Mouse (Mus musculus) frontal cortex, adult (tissue): ENCODE data around the gene Cyp4f18.
"Not testable (repeated sequence)": the region's sequence is repeated elsewhere in the genome, so short reads cannot be mapped to it uniquely, and the experiment has no call there.

ENCODE experiments used
- ATAC-seq: cut with Nextera tagmentation; 2 replicates; pipeline ENCODE4 v1.9.2; 2017; ENCODE audit warnings: mild to moderate bottlenecking, moderate library complexity, mixed read lengths; ENCODE audit not compliant: low TSS enrichment

Gene Cyp4f18

GRCm38 (mm10) chr8:72009473-72009872, at the start of gene Cyp4f18:
Cyp4f18 (minus strand) TSS chr8:72009626.
- ATAC-seq: no peak

- ATAC-seq: not testable (repeated sequence)
Observed at GRCm38 (mm10) chr8:72057643-72058042, 48.2 kb upstream of the Cyp4f18 start.

DNA sequence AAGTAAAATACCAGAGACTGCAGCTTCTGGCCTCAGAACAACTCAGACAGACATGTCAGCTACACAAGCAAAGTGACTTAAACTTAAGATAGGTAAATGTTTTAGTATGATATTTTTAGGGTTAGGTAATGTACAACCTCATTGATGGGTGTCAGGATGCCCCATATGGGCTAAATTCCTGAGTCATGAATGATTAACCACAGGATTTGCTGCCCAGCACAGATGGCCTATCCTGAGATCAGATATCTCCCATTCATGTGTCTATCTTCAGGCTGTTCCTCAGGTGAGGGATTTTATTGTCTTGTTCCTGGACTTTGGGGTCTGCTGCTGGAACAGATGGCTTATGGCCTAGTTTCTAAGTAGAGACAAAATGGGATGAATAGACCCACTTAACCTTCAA, 45.2 kb upstream of the Cyp4f18 start:
- not testable (repeated sequence) for ATAC-seq

DNA sequence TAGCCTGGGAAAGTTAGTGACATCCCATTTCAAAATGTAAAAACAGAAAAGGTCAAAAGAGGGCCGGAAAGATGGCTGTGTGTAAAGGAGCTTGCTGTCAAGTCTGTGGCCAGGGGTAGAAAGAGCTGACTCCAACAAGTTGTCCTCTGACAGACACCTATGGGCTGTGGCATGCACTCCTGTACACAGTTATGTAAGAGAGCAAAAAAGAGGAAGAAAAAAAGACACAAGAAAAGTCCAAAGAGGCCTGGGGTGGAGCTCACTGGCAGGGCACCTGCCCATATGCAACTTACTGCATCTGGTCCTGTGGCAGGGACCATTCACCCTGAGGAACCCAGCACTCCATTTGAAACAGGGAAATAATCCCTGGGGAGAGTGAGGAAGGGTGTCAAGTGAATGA, 33.1 kb upstream of the Cyp4f18 start:
- no peak for ATAC-seq

DNA sequence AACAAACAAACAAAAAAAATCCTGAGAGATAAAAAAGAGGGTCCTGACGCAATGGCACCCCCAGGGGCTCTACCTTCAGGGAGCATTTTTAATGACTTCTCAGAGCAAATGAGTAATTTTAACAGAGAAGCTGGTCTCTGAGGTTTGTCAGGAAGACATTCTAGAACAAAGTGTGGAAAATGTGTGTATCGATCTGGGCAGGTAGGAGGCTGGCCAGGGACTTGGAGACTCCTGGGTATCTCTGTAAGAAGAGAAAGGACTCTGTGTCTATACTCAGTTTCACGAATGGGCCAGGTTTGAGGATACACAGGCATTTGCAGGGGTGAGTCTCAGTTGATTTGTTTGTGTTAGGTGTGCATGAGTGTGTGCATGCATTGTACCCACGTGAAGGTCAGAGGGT, 31.5 kb upstream of the Cyp4f18 start, which contains the start of gene Olfr372:
TSS of gene Olfr372 (plus strand) at position 301 of the 400 bp plus-strand sequence.
- ATAC-seq: not testable (repeated sequence)

DNA sequence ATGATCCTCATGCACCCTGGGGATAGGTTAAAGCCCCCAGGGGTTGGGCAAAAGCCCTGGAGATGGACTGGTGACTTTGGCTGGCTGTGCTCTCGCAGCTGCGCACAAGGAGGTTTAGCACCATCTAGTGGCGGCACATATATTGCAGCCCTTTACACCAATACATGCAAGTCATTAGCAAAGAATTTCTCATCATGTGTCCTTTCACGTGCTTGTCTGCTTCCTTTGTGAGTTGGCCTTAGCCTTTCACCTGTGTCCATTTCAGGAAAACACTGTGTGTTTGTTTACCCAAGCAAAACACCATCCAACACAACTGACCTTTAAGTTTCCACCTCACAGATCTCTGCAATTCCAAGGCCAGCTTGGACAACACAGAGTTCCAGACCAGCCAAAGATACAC, 23.5 kb upstream of the Cyp4f18 start:
- not testable (repeated sequence) for ATAC-seq

- not testable (repeated sequence) for ATAC-seq
Observed at GRCm38 (mm10) chr8:72024886-72025285, 15.5 kb upstream of the Cyp4f18 start.

GRCm38 (mm10) chr8:72019816-72020215, 10.4 kb upstream of the Cyp4f18 start:
- ATAC-seq: no peak

DNA sequence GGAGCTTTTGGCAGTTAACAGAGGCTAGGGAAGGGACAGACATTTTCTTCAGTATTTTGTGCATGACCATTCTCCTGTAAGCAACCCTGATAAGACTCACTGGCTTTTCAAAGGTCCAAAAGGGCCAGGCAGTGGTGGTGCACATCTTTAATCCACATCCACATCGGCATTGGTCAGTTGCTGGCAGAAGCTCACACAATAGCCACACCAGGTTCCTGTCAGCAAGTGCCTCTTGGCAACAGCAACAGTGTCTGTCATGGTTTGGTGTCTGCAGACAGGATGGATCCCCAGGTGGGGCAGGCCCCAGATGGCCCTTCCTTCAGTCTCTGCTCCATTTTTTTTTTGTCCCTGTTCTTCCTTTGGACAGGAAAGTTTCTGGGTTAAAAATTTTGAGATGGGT, 9.6 kb upstream of the Cyp4f18 start:
- ATAC-seq: not testable (repeated sequence)

- ATAC-seq: peak; percentile 44; the same call in 1 of the 2 replicates
Observed at GRCm38 (mm10) chr8:72018141-72018540, 8.7 kb upstream of the Cyp4f18 start.

DNA sequence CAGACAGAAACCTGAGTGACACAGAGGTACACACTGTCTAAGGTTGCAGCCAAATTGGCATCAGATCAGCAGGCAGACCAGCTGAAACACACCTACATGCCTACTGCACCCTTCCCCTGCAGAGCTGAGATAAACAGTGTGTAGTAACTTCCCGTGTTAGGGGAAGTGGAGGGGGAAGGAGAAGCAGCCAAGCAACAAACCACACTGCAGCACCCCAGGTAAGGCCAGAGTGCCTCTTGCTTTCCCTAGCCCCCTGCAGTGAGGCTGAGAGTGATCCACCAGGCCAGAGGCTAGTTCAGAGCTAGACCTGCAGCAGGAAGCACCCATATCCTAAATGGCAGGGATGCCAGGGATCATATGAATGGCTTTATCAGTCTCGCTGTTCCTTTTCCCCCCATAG, 7.9 kb upstream of the Cyp4f18 start:
- ATAC-seq: not testable (repeated sequence)

DNA sequence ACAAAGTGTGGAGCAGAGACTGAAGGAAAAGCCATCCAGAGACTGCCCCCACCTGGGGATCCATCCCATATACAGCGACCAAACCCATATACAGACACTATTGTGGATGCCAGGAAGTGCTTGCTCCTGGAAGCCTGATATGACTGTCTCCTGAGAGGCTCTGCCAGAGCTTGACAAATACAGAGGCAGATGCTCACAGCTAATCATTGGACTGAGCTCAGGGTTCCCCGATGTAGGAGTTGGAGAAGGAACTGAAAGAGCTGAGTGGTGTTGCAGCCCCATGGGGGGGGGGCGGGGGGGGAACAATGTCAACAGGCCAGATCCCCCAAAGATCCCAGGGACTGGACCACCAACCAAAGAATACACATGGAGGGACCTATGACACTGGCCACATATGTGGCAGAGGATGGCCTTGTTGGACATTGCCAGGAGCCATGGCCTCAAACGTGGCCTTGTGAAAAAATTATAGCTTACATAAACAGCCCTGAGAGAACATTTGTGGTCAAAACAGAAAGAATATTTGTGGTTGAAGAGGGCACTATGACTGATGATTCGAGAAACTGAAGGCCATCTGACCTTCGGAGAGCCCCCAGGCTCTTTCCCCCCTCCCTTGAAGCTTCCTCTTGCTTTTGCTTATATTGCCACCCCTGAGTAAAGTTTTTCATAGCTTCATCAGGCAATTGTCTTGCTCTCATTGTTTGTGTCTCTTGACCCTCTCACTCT, 4.2 kb upstream of the Cyp4f18 start:
- not testable (repeated sequence) for ATAC-seq

DNA sequence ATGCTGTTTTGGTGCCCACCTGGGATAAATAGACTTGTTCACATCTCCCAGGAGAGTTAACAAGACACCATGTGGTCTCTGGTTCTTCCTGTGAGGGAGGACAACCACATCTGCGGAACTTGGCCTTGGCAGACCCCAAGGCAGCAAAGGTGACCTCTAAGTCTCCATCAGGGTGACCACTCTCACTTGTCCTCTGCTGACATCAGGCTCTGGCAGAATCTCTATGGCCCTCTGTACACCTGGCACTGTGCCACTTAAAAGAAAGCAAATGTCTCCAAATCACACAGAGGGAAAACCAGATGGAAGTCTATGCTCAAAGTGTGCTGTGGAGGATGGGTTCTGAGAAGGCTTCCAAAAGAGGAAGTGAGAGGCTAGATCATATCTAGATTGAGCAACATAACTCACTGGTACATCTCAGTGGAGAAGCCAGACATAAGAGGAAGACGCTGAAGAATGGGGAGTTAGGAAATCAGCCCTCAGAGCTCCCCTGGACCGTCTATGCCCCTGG, 1.2 kb downstream of the Cyp4f18 start:
- no peak for ATAC-seq

DNA sequence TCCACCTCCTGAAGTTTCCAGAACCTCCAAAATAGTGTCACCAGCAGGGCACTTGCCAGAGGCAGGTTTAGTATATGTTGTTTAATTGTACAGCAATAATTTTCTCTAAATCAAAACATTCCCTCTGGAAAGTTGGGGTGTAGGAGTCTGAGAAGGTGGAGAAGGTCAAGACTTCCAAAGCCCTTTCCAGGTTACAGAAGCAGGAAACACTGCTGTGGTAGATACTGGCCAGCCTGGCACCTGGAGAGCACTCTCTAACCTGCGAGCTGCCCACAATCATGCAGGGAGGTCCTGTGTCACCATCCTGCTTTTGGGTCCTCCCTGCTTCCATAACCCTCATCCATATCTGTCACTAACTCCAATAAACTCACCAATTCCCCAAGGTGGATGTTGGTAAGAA, 2.7 kb downstream of the Cyp4f18 start:
- ATAC-seq: no peak

- no peak for ATAC-seq
Observed at GRCm38 (mm10) chr8:72005912-72006311, 3.5 kb downstream of the Cyp4f18 start.

DNA sequence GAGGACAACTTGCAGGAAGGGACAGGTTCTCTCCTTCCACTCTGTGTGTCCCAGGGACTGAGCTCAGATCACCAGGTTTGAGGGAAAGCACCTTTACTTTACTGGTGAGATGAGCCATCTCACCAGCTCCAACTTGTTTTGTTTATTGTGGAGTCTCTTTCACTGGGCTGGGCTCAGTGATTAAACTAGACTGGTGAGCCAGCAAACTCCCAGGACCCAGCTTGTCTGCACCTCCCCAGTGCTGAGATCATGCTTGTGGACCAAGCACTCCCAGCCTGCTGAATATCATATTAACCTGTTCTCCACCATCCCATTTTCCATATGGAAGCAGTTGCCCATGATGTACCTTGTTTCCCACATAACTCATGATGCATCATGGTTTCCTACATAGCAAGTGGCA, 6.5 kb downstream of the Cyp4f18 start:
- no peak for ATAC-seq

GRCm38 (mm10) chr8:72000223-72000622, 9.2 kb downstream of the Cyp4f18 start:
- ATAC-seq: no peak

- ATAC-seq: no peak
Observed at GRCm38 (mm10) chr8:71999434-71999833, 10.0 kb downstream of the Cyp4f18 start.

DNA sequence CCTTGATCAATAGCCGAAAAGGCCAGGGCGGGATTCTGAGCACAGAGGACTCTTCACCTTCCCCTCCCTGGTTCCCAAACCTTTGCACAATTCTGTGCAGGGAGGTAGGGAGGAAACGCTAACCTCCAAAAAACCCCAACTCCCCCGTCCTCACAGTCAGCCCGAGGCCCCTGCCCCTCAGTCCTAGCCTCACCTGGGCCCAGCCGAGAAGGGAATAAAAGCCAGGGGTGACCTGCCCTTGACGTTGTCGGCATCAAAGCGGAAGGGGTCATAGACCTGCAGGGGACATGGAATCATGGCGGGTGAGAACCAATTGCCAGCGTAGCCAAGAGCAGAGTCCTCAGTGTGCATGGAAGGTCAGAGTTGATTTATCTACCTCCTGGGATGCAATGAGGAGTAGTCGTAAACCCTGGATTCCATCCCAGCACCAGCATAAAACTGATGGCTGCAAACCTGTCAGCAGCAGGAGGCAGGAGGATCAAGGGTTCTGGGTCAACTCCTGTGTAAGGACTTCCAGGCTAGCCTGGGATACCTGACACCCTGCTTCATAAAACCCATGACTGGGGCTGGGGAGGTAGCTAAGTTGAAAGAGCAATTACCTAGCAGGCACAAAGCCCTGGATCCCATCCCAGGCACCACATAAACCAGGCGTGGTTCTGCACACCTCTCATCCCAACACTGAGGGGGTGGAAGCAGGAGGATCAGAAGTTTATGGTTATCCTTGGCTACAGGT, 20.4 kb downstream of the Cyp4f18 start:
- no peak for ATAC-seq

DNA sequence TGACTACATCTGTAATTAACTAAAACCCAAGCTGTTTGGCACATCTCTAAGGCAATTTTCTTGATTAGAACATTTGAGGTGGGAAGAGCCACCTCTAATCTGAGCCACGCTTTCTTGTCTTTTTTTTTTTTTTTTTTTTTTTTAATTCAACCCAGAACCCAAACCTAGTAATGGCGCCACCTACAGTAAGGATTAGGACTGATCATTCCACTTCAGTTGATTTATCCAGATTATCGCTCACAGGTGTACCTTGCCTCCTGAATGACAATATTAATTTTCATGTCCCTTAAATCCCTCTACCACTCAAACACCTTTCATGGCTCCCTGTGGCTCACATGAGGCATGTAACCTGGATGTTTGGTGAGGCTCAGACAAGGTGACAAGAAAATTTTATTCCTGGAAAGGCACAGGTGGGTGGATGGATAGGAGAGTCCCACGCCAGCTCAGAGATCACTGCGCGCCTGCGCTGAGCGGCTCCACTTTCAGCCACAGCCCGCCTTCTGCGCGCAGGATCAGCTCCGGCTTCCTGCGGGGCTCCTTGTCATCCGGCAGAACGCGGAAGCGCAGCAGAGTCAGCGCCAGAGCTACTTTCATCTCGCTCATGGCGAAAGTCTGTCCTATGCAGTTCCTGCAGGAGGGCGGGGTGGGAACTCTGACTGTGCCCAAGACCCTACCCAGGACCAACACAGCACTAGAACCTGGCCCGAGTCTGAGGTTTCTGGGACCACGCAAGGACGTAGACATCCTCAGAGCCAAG, 21.1 kb downstream of the Cyp4f18 start:
- peak; percentile 100 for ATAC-seq

DNA sequence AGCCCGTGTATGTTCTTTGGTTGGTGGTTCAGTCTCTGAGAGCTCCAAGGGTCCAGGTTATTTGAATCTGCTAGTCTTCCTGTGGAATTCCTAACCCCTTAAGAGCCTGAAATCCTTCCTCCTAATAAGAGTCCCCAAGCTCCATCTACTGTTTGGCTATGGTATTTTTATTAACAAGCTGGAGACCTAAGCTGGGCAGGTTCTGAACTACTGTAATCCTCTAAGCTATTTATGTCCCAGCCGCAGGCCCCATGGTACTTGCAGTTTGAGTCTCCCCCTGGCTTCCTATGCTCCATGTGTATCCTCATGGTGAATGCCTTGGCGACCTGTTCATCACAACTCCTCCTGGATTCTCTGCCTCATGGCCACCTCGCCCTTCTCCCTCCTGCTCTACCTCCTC, 24.8 kb downstream of the Cyp4f18 start:
- no peak for ATAC-seq

GRCm38 (mm10) chr8:71981456-71981855, 28.0 kb downstream of the Cyp4f18 start:
- no peak for ATAC-seq
